Mouse (Mus musculus): ENCODE measurements around the gene Mpv17l.

GRCm38 (mm10) chr16:13867910-13868514 is 34.9 kb upstream of the Mpv17l start:
- no peak for TF ChIP-seq CTCF (IDR thresholded peaks at IDR 0.05; ENCODE audit: borderline replicate concordance, extremely low read depth, insufficient read depth, insufficient read length)
- TF ChIP-seq POLR2A (IDR thresholded peaks at IDR 0.05; ENCODE audit: borderline replicate concordance, extremely low read depth, insufficient read depth, insufficient read length, poor library complexity, severe bottlenecking) = no peak

Measured in brain, embryonic 14.5 days (tissue).